Mouse (Mus musculus) intestine, embryonic 16.5 days (tissue): ENCODE data around the gene Rsph6a. TPM values are rescaled to one million over a fixed set of nuclear protein-coding genes. Genes with fewer than 3 reads are reported as not detected.
A peak's percentile ranks its signal among the peaks of the same experiment; 100 is the strongest.

ENCODE experiments used
- ATAC-seq: fragments of 200-750 bp; cut with Nextera tagmentation; 2 replicates; pipeline ENCODE4 v1.8.0; 2017; ENCODE audit warnings: moderate TSS enrichment, moderate library complexity
- H3K27ac ChIP-seq: fragments of 300-500 bp; sonication (generic); 2 replicates; pipeline ENCODE4 v1.5.1; 2014; ENCODE audit warnings: mild to moderate bottlenecking, low read length
- H3K27me3 ChIP-seq: fragments of 300-500 bp; sonication (generic); replicated peaks from 2 replicates; pipeline ENCODE4 v1.6.1; 2014; ENCODE audit warnings: low read length, control low read depth, mixed read lengths; ENCODE audit not compliant: control insufficient read depth, insufficient read depth
- H3K36me3 ChIP-seq: fragments of 300-500 bp; sonication (generic); 2 replicates; pipeline ENCODE4 v1.6.1; 2014; ENCODE audit warnings: low read length, control low read depth; ENCODE audit not compliant: control insufficient read depth, insufficient read depth
- H3K4me1 ChIP-seq: fragments of 300-500 bp; sonication (generic); 2 replicates; pipeline ENCODE4 v1.6.1; 2014; ENCODE audit warnings: low read length, control low read depth, mixed read lengths; ENCODE audit not compliant: control insufficient read depth, insufficient read depth
- H3K4me2 ChIP-seq: fragments of 300-500 bp; sonication (generic); 2 replicates; pipeline ENCODE4 v1.6.1; 2014; ENCODE audit warnings: low read depth, low read length, control low read depth
- H3K4me3 ChIP-seq: fragments of 300-500 bp; sonication (generic); 2 replicates; pipeline ENCODE4 v1.5.1; 2014; ENCODE audit warnings: mild to moderate bottlenecking, low read length
- H3K9ac ChIP-seq: fragments of 300-500 bp; sonication (generic); 2 replicates; pipeline ENCODE4 v1.6.1; 2014; ENCODE audit warnings: low read depth, low read length
- H3K9me3 ChIP-seq: fragments of 300-500 bp; sonication (generic); 2 replicates; pipeline ENCODE4 v1.6.1; 2016; ENCODE audit warnings: low read length, control low read depth; ENCODE audit not compliant: control insufficient read depth
- WGBS: fragments of 180-500 bp; shearing (Covaris S2); extraction: QIAGEN DNeasy Blood & Tissue Kit; methylation state at CpG from one replicate; pipeline ENCODE4 v1.1.7; 2014; 5-methylcytosine and 5-hydroxymethylcytosine counted together
- polyA plus RNA-seq: library from polyadenylated mRNA; unstranded; fragments of >200 nt; fragmentation: Nextera tagmentation; extraction: Ambion mirVana; gene quantifications from 2 replicates; pipeline ENCODE4 v1.2.1, GENCODE M21; 2015

Rsph6a gene
- polyA plus RNA-seq, result 0.05 TPM in 1 of 2 replicates, not detected in the other

- 31% methylated on average over 33 of the region's 33 CpGs for WGBS
- peak within 1 kb of the TSS; percentile 22; the same call in 1 of the 2 replicates for H3K9ac ChIP-seq
- no peak within 1 kb of the TSS for H3K4me3 ChIP-seq
- ATAC-seq, result peak; percentile 39; the same call in 1 of the 2 replicates
- H3K9me3 ChIP-seq, result no peaks in the 10 kb centered on the region
- H3K27ac ChIP-seq, result no peak within 1 kb of the TSS
- H3K27me3 ChIP-seq, result no peaks in the 10 kb centered on the region
- peaks cover 9% of the 10 kb centered on the region; the same call in 1 of the 2 replicates for H3K4me1 ChIP-seq
- H3K36me3 ChIP-seq, result peaks cover 14% of the 10 kb centered on the region
- peak within 1 kb of the TSS; percentile 24; the same call in 1 of the 2 replicates for H3K4me2 ChIP-seq
Measured at GRCm38 (mm10) chr7:19054047-19054776, at the start of gene Rsph6a. Rsph6a (plus strand) TSS chr7:19054690.

- ATAC-seq, result no peak
- H3K27ac ChIP-seq, result no peak overlapping the region; the same call in 1 of the 2 replicates
- H3K9ac ChIP-seq, result peak overlapping the region; percentile 90
- 66% methylated on average over 34 of the region's 34 CpGs for WGBS
- H3K9me3 ChIP-seq, result no peaks in the 10 kb centered on the region
- H3K4me3 ChIP-seq, result peak overlapping the region; percentile 86
- no peaks in the 10 kb centered on the region for H3K27me3 ChIP-seq
- peaks cover 55% of the 10 kb centered on the region for H3K4me1 ChIP-seq
- H3K36me3 ChIP-seq, result peaks cover 11% of the 10 kb centered on the region
- peak overlapping the region; percentile 99 for H3K4me2 ChIP-seq
Measured at GRCm38 (mm10) chr7:19005417-19006121, 48.9 kb upstream of the Rsph6a start.

GRCm38 (mm10) chr7:19006476-19006875 is 48.0 kb upstream of the Rsph6a start:
- H3K9me3 ChIP-seq, result no peaks in the 10 kb centered on the region
- H3K9ac ChIP-seq, result peak overlapping the region; percentile 90; the same call in 1 of the 2 replicates
- peaks cover 51% of the 10 kb centered on the region for H3K4me1 ChIP-seq
- no peaks in the 10 kb centered on the region for H3K27me3 ChIP-seq
- WGBS, result 6% methylated on average over 12 of the region's 12 CpGs
- ATAC-seq, result peak; percentile 19
- peaks cover 11% of the 10 kb centered on the region for H3K36me3 ChIP-seq
- H3K27ac ChIP-seq, result peak overlapping the region; percentile 92; the same call in 1 of the 2 replicates
- H3K4me2 ChIP-seq, result peak overlapping the region; percentile 99
- peak overlapping the region; percentile 86 for H3K4me3 ChIP-seq

- Histone ChIP-seq H3K9ac (peak overlapping the region; percentile 51), H3K4me2 (peak overlapping the region; percentile 49), H3K27ac (peak overlapping the region; percentile 92), H3K36me3 (peaks cover 11% of the 10 kb centered on the region), H3K9me3 (no peaks in the 10 kb centered on the region), H3K4me1 (peaks cover 50% of the 10 kb centered on the region), H3K4me3 (peak overlapping the region; percentile 21), H3K27me3 (no peaks in the 10 kb centered on the region)
- WGBS, result 58% methylated on average over 13 of the region's 13 CpGs
- ATAC-seq, result peak; percentile 57
Measured at GRCm38 (mm10) chr7:19007026-19007977, 47.2 kb upstream of the Rsph6a start.

- ATAC-seq, result no peak
- Histone ChIP-seq H3K4me2 (no peak overlapping the region), H3K9ac (no peak overlapping the region), H3K9me3 (no peaks in the 10 kb centered on the region), H3K4me1 (peaks cover 44% of the 10 kb centered on the region), H3K4me3 (no peak overlapping the region), H3K36me3 (peaks cover 7% of the 10 kb centered on the region), H3K27me3 (no peaks in the 10 kb centered on the region), H3K27ac (no peak overlapping the region)
- WGBS, result 80% methylated on average over 7 of the region's 7 CpGs
Measured at GRCm38 (mm10) chr7:19010581-19010980, 43.9 kb upstream of the Rsph6a start.

DNA sequence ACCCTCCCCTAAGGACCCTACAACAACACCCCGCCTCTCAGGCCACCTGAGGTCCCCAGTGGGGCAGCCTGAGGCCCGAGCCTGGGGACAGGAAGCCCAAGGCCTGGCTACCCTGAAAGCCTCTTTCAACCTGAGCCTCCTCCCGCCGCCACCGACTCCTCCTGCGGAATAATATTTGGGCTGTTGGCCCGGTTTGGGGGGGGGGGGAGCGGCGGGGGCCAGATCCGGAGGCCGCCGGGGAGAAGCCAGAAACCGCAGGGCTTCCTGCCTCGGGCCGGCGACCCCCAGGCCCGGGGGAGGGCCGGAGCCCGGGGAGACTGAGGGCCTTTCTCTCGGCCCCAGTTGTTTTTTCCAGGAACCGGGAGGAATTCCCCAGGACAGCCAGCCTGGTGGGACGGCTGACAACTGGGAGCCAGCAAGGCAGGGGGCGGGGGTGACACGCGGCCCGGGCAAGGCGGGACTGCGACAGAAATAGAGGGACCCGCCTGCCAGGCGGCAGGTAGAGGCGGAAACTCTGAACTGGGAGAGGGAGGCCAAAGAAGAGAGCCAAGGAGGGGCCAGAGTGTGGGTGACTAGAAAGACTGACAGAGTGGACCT is 42.4 kb upstream of the Rsph6a start:
- peaks cover 30% of the 10 kb centered on the region for H3K4me1 ChIP-seq
- H3K4me3 ChIP-seq, result peak overlapping the region; percentile 45
- no peaks in the 10 kb centered on the region for H3K9me3 ChIP-seq
- H3K27me3 ChIP-seq, result no peaks in the 10 kb centered on the region
- ATAC-seq, result peak; percentile 41
- peak overlapping the region; percentile 75 for H3K27ac ChIP-seq
- 5% methylated on average over 28 of the region's 31 CpGs for WGBS
- H3K9ac ChIP-seq, result peak overlapping the region; percentile 74
- H3K36me3 ChIP-seq, result 0 out of 2 replicates have a peak, but pooled peaks cover 4% of the 10 kb centered on the region
- H3K4me2 ChIP-seq, result peak overlapping the region; percentile 64

- H3K36me3 ChIP-seq, result no peaks in the 10 kb centered on the region
- 43% methylated on average over 2 of the region's 2 CpGs for WGBS
- no peak overlapping the region for H3K4me2 ChIP-seq
- H3K9ac ChIP-seq, result peak overlapping the region; percentile 74; the same call in 1 of the 2 replicates
- no peaks in the 10 kb centered on the region for H3K9me3 ChIP-seq
- H3K27ac ChIP-seq, result no peak overlapping the region; the same call in 1 of the 2 replicates
- ATAC-seq, result 0 out of 2 replicates have a peak, but pooled peaks have one; percentile 22
- H3K4me3 ChIP-seq, result no peak overlapping the region
- peaks cover 23% of the 10 kb centered on the region for H3K4me1 ChIP-seq
- no peaks in the 10 kb centered on the region for H3K27me3 ChIP-seq
Measured at GRCm38 (mm10) chr7:19012882-19013281, 41.6 kb upstream of the Rsph6a start.

DNA sequence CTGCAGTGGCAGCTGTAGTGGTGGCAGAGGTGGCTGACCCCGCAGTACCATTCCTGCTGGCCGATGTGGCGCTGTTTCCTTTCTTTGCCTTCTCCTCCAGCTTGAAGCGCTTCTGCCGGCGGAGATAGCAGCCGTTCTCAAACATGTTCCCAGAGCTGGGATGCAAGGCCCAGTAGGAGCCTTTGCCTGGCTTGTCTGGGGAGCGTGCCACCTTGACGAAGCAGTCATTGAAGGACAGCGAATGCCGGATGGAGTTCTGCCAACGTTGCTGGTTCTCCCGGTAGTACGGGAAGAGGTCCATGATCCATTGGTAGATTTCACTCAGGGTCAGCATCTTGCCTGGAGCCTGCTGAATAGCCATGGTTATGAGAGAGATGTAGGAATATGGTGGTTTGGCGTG is 40.0 kb upstream of the Rsph6a start:
- H3K9ac ChIP-seq, result no peak overlapping the region
- no peak for ATAC-seq
- H3K27me3 ChIP-seq, result no peaks in the 10 kb centered on the region; the same call in 1 of the 2 replicates
- H3K9me3 ChIP-seq, result no peaks in the 10 kb centered on the region
- 72% methylated on average over 15 of the region's 15 CpGs for WGBS
- H3K4me3 ChIP-seq, result no peak overlapping the region
- H3K27ac ChIP-seq, result no peak overlapping the region
- H3K4me1 ChIP-seq, result peaks cover 22% of the 10 kb centered on the region
- no peak overlapping the region for H3K4me2 ChIP-seq
- H3K36me3 ChIP-seq, result no peaks in the 10 kb centered on the region
